Mouse (Mus musculus): ENCODE measurements around the gene Ces1c.

The Ces1c gene

DNA sequence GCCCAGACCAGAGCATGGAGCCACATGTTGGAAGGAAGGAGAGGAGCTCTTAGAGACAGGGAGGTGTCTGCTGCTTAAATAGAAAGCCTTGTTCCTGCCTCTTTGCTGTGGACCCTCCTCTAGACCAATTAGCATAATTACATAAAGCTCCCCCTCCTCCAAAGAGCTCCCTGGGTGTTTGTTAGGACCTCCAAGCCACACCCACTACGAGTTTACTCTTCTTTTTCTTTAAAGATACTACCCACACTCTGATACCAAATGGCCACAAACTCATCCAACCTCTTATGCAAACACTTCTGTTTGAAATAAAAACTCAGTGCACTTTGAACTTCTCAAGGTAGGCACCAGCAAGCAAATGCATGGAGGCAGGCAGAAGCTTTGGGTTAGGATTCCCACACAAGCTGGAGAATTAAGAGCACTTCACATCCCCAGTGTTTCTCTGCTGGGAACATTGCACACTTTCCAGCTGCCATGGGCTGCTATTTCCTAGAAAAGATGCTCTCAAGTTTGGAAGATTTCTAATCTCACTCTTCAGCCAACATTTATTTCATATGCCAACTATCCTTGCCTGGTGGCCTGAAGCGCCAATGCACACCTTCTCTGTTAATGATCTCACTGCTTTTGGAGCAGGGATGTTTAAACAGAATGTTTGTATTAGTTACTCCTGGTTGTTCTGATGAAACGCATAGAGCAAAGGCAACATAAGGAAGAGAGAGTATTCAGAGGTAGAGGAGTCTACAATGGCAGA lies at the start of gene Ces1c:
Gene Ces1c, minus strand, starts transcription at position 51 of the 748 bp plus-strand sequence.
- no peak for DNase-seq

DNA sequence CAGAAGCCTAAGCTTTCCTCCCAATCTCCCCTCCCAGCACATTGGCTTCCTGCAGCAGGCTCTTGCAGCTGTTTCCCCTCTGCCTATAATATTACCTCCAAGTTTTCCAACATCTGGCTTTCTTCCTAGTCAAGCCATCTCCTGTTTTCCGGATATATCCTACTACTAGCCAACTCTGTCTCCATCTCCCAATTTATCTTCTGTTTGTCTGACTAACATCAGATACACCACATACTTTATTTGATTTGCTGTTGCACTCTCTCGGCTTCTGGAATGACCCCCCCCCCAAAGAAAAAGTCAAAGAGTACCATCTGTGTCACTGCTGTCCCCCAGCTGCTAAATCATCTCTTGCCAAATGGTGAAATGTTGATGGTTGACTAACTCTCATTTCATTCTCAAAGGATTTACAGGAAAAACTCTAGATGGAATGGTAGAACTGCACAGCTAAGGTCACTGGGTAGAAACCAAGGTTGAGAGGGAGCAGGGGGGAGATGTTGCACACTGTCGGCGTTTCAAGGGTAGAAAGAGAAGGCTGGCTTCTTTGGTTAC lies 49.6 kb upstream of the Ces1c start:
- no peak for DNase-seq

DNA sequence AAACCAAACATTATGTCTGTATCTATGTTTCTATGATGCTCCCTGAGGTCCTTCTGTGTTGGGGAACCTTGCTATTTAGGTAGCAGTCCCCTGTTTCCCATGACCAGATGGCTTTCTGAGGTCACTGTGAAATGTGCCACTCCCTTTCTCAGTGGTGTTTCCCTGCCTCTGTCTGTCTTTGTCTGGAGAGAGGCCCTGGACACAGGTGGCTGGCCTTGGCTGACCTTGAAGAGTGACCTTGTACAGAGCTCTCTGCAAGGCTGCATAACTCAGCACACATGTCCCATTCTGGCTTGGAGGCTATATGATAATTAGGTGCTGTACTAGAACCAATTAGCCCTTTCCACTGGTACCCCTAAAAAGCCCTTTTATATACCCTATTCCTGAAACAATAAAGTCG lies 45.5 kb upstream of the Ces1c start:
- DNase-seq: peak; percentile 33

DNA sequence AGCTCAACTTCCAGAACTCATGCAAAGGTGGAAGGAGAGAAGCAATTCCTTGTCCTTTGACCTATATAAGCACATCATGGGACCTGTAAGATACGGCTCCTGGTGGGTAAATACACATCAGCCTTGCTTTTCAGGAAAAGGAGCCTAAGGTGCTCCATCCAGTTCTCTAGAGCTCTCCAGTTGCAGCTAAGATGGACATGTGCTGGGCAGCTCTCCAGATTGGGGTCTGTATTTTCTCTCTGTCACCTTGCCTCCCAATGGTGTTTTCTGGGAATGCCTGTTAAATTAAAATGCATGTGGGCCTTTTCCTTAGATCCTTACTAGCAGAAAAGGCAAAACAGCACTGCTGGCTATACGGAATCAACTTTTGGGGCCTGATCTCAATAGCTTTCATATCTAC lies 43.5 kb upstream of the Ces1c start:
- no peak for DNase-seq

DNA sequence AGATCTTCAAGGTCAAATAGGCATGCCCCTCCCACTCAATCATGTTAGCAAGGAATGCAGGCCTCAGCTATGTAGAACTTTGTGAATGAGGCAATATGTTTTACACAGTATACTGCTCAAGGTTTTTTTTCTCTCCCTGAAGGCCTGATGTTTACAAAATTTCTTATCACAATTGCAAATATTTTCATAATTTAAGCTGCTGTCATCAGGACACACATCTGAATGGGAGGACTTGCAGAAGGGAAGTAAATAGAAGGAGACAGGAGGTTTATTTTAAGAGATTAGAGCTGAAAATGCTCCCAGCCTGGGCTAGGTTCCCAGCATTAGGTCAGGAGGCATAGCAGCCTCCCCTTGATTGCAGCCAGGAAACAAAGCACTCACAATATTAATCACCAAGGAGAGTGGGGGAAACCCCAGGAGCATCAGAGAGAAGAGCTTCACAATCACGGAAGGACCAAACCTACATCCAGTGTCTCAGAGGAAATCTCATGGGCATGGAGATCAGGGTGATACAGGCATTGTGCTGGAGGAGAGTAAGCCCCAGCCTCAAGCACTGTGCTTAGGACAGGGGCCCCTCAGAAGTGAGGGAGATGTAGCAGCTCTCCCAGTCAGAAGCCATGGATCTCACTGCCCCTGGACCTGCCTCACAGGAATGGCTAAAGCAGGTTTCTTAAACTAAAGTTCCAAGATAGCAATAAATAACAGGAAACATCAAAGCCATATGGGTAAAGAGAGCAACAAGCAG lies 40.9 kb upstream of the Ces1c start:
- DNase-seq: no peak

DNA sequence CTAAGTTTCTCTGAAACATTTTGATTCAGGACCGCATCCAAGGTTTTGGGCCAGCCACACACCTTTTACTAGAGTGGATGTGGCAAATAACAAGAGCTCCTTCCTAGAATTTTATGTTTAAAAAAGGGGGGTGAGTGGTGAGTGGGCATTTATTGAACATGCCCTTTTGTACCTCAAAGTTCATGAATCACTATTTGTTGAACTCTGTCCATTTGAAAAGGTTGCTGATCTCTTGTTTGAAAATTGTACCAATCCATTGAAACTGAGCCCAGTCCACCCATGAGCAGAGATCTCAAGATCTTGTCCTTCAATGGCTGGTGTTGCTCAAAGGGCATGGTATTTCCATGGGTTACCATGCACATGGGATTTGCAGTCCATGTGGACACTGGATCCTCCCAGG lies 32.3 kb upstream of the Ces1c start:
- DNase-seq: peak; percentile 31

DNA sequence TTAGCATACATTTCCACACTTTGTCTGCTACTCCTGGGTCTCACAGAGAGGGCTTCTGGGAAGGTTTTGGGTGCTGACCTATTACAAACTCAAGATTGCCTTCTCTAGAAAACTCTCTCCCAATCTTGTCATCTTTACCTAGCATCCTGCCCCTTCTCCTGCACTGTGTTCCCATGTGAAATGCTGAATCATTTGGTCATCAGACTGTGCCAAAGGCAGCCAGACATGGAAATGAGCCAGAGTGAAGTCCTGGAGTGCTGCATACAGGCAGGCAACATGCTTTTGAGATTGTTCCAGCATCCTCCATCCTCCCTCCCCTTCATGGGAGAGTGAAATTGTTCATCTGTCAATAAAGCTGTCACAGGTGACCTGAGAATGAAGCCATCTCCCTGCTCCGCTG lies 20.3 kb upstream of the Ces1c start:
- DNase-seq: peak; percentile 27

DNA sequence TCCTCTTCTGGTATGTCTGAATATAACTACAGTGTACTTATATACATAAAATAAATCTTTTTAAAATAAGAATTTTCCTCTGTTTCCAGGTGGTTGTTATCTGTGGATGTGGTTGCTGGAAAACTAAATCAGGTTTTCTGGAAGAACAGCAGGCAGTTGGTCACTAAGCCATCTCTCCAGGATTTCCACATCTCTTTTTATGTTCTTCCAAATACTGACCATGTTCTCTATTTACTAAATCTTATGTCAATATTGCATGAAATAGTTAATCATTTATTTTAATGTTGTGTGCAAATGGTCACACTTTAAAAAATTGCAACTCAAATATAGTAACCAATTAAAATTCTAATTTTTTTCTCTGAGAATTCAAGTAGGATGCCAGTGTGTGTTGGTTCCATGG lies 16.2 kb upstream of the Ces1c start:
- no peak for DNase-seq

DNA sequence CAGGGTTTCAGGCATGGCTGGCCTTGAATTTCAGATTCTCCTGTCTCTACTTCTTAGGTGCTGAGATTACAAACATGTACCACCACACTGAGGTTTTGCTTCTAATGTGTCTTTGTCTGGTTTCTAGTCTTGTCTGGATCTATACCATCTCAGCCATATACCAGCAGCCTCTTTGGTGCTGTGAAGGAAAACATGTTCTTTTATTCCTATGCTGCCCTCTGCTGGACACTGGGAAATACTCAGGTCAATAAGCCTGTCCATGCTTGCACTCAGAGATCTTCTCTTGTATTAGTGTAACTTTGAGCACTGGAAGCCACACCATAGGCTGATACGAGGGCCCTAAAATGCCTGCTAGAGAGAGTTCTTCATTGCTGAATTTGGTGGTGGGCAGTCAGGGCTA lies 9.6 kb upstream of the Ces1c start:
- DNase-seq: peak; percentile 79

DNA sequence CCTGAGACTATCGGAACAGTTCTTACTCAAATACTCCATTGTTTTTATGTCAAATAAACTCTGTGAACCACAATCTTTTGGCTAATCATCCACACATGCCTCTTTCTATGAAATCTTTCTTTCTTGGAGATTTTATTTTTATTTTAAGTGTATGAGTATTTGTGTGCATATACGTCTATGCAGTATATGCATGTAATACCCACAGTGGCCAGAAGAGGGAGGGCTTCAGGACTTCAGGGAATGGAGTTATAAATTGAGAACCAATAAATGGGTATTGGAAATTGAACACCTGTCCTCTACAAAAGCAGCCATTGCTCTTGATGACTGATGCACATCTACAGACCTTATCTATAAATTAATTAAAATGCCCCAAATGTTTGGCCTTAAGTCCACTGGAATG lies 1.1 kb upstream of the Ces1c start:
- no peak for DNase-seq

DNA sequence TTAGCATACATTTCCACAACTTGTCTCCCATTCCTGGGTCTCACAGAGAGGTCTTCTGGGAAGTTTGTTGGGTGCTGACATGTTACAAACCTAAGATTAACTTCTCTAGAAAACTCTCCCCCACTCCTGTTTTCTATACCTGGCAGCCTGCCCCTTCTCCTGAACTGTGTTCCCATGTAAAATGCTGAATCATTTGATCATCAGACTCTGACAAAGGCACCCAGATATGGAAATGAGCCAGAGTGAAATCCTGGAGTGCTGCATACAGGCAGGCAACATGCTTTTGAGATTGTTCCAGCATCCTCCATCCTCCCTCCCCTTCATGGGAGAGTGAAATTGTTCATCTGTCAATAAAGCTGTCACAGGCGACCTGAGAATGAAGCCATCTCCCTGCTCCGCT lies 4.6 kb downstream of the Ces1c start:
- DNase-seq: peak; percentile 39

DNA sequence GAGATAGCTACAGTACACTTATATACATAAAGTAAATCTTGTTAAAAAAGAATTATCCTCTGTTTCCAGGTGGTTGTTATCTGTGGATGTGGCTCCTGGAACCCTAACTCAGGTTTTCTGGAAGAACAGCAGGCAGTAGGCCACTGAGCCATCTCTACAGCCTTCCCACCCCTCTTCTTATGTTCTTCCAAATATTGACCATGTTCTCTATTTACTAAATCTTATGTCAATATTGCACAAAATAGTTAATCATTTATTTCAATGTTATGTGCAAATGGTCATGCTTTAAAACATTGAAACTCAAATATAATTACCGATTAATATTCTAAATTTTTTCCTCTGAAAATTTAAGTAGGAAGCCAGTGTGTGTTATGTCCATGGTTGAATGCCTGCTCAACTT lies 9.1 kb downstream of the Ces1c start:
- no peak for DNase-seq

DNA sequence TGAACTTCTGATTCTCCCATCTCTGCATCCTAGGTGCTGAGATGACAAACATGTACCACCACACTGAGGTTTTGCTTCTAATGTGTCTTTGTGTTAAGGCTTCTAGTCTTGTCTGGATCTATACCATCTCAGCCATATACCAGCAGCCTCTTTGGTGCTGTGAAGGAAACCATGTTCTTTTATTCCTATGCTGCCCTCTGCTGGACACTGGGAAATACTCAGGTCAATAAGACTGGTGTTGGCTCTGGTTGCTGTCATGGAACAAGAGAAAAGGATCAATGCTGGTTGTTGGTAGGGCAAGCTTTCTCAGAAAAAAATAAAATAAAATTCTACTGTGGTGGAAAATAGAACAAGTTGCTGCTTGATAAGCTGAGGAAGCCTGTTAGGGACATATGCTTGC lies 35.7 kb downstream of the Ces1c start:
- DNase-seq: peak; percentile 60

DNA sequence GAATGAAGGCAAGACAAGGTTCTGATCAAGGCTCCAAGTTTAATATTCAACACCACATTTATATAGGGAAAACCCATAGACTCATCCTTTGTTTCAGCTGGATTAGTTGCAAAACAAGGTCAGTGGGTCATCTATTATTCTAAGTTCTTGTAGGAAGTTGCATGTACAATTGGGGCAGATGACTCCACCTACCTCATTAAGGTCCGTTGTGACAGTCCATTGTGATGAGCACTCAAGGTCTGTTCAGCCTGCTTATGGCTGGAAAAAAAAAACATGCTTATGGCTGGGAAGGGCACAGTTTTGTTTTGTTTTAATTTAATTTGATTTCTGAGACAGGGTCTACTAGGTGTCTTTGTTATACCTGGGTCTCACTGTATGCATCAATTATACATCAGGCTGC lies 39.8 kb downstream of the Ces1c start:
- no peak for DNase-seq

DNA sequence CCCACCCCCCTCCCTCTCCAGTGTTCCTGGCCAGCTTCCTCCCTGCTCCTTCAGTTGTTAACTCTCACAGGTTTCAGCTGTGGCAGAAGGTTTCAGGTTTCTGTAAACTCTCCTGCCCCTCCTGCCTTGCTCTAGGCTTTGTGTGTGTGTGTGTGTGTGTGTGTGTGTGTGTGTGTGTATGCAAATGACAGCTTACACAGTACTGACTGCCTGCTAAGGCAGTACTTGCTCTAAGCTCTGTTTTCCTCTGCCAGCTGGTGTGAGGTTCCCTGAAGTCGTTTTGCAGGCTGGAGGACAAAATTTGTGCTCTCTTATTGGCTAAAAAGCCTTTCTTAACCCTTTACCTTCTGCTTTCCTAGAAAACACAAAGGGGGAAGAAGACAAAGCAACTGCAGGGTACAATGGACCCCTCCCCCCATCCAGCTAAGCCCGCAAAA lies 42.4 kb downstream of the Ces1c start:
- no peak for DNase-seq

DNA sequence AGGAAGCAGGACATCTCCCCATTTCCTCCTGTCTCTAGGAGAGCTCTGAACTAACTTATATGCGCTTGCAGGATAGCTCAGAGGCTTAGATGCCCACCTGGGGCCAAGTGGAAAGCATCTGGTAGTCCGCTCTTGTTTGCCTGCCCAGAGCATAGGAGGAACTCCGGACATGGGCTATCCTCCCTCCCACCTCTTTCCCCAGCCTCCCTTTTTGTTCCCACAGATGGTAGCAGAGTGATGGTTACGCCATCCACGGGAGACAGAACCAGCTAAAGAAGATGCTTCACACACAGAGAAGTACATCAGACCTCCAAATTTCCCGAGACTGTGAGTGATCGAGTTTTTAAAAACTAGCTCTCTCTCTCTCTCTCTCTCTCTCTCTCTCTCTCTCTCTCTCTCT lies 42.9 kb downstream of the Ces1c start:
- DNase-seq: no peak

DNA sequence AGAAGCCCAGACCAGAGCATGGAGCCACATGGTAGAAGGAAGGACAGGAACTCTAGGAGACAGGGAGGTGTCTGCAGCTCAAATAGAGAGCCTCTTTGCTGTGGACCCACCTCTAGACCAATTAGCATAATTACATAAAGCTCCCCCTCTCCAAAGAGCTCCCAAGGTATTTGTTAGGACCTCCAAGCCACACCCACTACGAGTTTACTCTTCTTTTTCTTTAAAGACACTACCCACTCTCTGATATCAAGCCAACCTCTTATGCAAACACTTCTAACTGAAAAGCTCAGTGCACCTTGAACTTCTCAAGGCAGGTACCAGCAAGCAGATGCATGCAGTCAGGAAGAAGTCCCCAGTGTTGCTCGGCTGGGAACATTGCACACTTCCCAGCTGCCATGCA lies 51.2 kb downstream of the Ces1c start, which contains the start of gene Ces1b:
Gene Ces1b, minus strand, starts transcription at position 131 of the 400 bp plus-strand sequence.
- DNase-seq: peak; percentile 9

DNA sequence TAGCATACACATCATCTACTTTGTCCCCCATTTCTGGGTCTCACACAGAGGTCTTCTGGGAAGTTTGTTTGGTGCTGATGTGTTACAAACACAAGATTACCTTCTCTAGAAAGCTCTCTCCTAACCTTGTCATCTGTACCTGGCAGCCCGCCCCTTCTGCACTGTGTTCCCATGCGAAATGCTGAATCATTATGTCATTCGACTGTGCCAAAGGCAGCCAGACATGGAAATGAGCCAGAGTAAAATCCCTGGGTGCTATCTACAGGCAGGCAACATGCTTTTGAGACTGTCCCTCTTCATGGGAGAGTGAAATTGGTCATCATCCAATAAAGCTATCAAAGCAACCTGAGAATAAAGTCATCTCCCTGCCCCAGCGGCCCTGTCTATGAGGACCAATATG lies 55.8 kb downstream of the Ces1c start:
- DNase-seq: peak; percentile 43

DNA sequence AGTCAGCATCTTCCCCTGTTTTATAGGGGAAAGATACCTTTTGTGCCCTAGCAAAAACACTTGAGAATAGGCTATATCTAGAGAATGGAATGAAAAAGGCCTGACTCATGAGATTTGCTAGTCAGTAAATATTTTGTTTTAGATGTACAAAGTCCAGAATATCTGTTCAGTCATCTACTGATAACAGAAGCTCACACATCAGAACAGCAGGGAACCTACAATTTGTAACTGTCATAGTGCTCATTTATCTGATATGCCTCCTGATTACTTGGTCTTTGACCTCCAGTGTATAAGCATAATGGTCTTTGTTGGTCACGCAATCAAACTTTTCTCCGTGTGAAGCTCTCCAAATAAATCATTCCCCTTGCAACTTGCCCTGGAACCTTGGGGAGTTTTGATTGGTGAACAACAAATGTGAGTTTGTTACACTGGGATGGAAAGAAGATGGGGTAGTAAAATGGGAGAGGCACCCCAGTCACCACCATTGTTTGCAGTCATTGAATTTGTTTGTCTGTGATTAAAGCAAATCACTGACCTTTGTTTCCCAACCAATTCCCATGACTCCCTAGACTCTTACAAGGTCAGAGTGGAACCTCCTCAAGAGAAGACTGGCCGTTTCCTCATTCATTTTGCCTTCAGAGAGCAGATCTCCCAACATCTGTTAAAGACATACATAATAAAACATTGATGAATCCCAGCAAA lies 67.5 kb downstream of the Ces1c start:
- no peak for DNase-seq

DNA sequence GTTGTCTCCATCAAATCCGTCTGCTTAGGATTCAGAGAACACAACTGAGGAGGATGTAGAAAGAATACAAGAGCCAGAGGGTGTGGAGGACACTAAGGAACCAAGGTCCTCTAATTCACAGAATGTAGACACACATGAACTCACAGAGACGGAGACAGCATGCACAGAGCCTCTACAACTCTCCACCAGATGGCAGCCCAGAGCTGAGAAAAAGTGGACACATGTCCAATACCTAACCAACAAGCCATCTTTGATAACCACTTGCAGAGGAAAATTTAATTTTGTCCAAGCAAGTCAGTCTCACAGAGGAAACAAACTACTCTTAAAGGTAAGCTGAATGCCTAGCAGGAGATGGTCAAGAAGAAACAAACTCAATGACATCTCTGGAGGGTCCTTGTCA lies 71.9 kb downstream of the Ces1c start:
- DNase-seq: peak; percentile 66

DNA sequence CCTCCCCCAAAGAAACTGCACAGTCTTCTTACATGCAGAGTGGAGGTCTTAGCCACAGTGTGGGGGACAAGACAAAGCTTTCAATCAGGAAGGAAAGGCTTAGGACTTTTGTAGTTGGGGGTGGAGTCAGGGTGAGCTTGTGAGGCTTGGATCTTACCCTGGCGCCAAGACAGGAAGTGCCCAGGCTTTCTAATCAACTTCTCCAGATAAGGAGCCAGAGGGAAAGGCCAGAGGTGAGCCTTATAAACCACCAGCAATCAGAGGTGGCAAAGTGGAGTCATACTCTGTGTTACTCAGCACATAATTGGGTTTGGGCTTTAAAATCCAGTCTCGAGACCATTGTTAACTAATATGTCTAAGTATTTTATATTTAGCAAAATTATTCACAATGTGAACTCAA lies 75.8 kb downstream of the Ces1c start:
- no peak for DNase-seq
